In the genomic region with DNA sequence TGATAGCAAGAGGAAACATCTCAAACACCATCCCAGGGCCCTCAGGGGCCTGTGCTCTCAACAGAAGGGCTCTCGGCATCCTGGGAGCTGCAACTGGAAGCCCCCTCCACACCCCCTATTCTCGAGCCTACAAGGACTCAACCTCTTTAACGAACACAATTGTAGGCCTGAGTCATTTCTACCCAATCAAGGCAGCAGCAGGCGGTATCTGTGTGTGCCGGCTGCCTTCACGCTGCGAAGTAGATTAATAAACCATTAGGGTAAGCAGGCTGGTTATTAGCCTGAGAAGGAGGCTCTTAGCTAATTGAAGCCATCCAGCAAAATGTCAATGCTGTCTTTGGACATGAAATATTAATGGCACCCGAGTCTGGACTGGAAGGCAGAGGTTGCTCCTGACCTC, we compare ENCODE assay signal across 13 mouse cellular contexts.
DNase-seq lines count a peak whose midpoint lies in the region; ATAC-seq lines count a peak whose summit lies in the region.
"Had no signal": no experiment of that assay in that cellular context is flagged by ENCODE, and none has a peak within 500 bp of the region (broad histone marks: within the 10 kb centered on the region; RNA-seq: fewer than 3 reads in every experiment).

No protein-coding gene starts in this region.

- peaks cover 6% of the 10 kb centered on the region; the same call in 1 of the 2 replicates for H3K4me1 ChIP-seq in forebrain, embryonic 11.5 days (replicated peaks; ENCODE audit: control insufficient read depth, insufficient read depth, low read length)
- H3K4me1 ChIP-seq in hindbrain, embryonic 14.5 days (replicated peaks; ENCODE audit: control insufficient read depth, insufficient read depth, low read length): peaks cover 52% of the 10 kb centered on the region
- peaks cover 46% of the 10 kb centered on the region for H3K4me1 ChIP-seq in neural tube, embryonic 12.5 days

- WGBS in forebrain, embryonic 11.5 days: 36% methylated on average over 8 of the region's 8 CpGs
- WGBS in hindbrain, embryonic 14.5 days: 18% methylated on average over 8 of the region's 8 CpGs
- 46% methylated on average over 8 of the region's 8 CpGs for WGBS in neural tube, embryonic 12.5 days

- peak overlapping the region; percentile 47; the same call in 1 of the 2 replicates for H3K27ac ChIP-seq in forebrain, embryonic 11.5 days (ENCODE audit: low read depth, low read length)
- peak overlapping the region; percentile 67 for H3K27ac ChIP-seq in hindbrain, embryonic 14.5 days
- no peak overlapping the region for H3K27ac ChIP-seq in neural tube, embryonic 12.5 days
- H3K27ac ChIP-seq: liver, embryonic 14.5 days had no signal

- no peak overlapping the region for H3K4me2 ChIP-seq in forebrain, embryonic 11.5 days (ENCODE audit: low read depth, low read length, severe bottlenecking)
- H3K4me2 ChIP-seq in hindbrain, embryonic 14.5 days (replicated peaks): no peak overlapping the region
- no peak overlapping the region for H3K4me2 ChIP-seq in neural tube, embryonic 12.5 days (replicated peaks)

- no peak for ATAC-seq in forebrain, embryonic 11.5 days (replicated peaks; ENCODE audit: low FRiP score)
- ATAC-seq in hindbrain, embryonic 14.5 days (ENCODE audit: low FRiP score): peak; percentile 76
- ATAC-seq in neural tube, embryonic 12.5 days (ENCODE audit: low FRiP score, low read depth): 0 out of 2 replicates have a peak, but pooled peaks have one; percentile 29
- no peak for ATAC-seq in inflammation-experienced regulatory T-cells, adult 6 months

- H3K36me3 ChIP-seq in forebrain, embryonic 11.5 days (ENCODE audit: control insufficient read depth, insufficient read depth, low read length): no peaks in the 10 kb centered on the region
- H3K36me3 ChIP-seq in hindbrain, embryonic 14.5 days (replicated peaks; ENCODE audit: control insufficient read depth, insufficient read depth): no peaks in the 10 kb centered on the region
- H3K36me3 ChIP-seq in neural tube, embryonic 12.5 days: no peaks in the 10 kb centered on the region

- H3K9me3 ChIP-seq in forebrain, embryonic 11.5 days (ENCODE audit: control insufficient read depth, low read length): no peaks in the 10 kb centered on the region
- H3K9me3 ChIP-seq in hindbrain, embryonic 14.5 days (ENCODE audit: control insufficient read depth, low read length): no peaks in the 10 kb centered on the region
- H3K9me3 ChIP-seq in neural tube, embryonic 12.5 days: no peaks in the 10 kb centered on the region

- DNase-seq in cerebellum, adult 11-12 months: peak; percentile 39
- no peak for DNase-seq in cerebellum, adult 18-20 months
- DNase-seq in forebrain, embryonic 11.5 days (ENCODE audit: low spot score): peak; percentile 56
- DNase-seq in hindbrain, embryonic 14.5 days (ENCODE audit: low spot score): peak; percentile 60
- DNase-seq in right cerebral cortex, adult 2 months (ENCODE audit: low spot score in 2 of 2): no peak
- no peak for DNase-seq in thymus, adult 18-20 months
- DNase-seq: adrenal gland, postnatal 14 days; heart, postnatal 14 days; kidney, adult 18-20 months; lung, postnatal 36 days had no signal

- no peaks in the 10 kb centered on the region for H3K27me3 ChIP-seq in forebrain, embryonic 11.5 days (ENCODE audit: control insufficient read depth, insufficient read depth, low read length)
- H3K27me3 ChIP-seq in hindbrain, embryonic 14.5 days (ENCODE audit: control insufficient read depth, insufficient read depth, low read length): no peaks in the 10 kb centered on the region
- no peaks in the 10 kb centered on the region for H3K27me3 ChIP-seq in neural tube, embryonic 12.5 days (replicated peaks)

- no peak overlapping the region for H3K9ac ChIP-seq in forebrain, embryonic 11.5 days (ENCODE audit: low read length)
- no peak overlapping the region for H3K9ac ChIP-seq in hindbrain, embryonic 14.5 days
- H3K9ac ChIP-seq in neural tube, embryonic 12.5 days: no peak overlapping the region
- H3K9ac ChIP-seq: liver, embryonic 14.5 days had no signal

- no peak overlapping the region for H3K4me3 ChIP-seq in forebrain, embryonic 11.5 days (ENCODE audit: low read depth, low read length)
- no peak overlapping the region for H3K4me3 ChIP-seq in hindbrain, embryonic 14.5 days (replicated peaks; ENCODE audit: low read length)
- H3K4me3 ChIP-seq in neural tube, embryonic 12.5 days: no peak overlapping the region

Comparison
In these comparisons a context has a peak if more than half of its experiments do, and no peak if none do; other contexts are left out.
1. DNase-seq: peak in cerebellum, adult 11-12 months (single experiment), forebrain, embryonic 11.5 days (single experiment) and hindbrain, embryonic 14.5 days (single experiment); none in cerebellum, adult 18-20 months (0 of 2), right cerebral cortex, adult 2 months (0 of 2) and thymus, adult 18-20 months (0 of 2).
2. ATAC-seq: peak in hindbrain, embryonic 14.5 days (single experiment) and neural tube, embryonic 12.5 days (single experiment); none in forebrain, embryonic 11.5 days (single experiment) and inflammation-experienced regulatory T-cells, adult 6 months (single experiment).